In the genomic region with DNA sequence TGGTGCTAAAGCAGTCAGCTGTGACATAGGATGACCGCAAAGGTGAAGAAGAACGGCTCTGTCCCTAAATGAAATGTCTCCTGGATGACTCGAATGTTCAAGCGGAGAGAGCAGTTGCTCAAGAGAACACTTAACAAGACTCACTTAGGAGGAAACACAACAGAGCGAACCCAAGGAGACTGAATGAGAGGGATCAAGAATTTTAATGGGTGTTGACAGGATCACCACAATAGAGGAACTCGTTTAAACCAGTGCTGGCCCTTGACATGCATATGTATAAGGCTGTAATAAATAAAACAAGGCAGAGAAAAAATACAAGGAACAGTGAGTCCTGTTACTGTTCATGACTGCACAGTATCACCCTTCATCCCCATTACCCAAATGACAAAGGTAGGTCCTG, we compare ENCODE assay signal across 15 mouse cellular contexts.
DNase-seq lines count a peak whose midpoint lies in the region; ATAC-seq and TF ChIP-seq lines count a peak whose summit lies in the region.
"Had no signal": no experiment of that assay in that cellular context is flagged by ENCODE, and none has a peak within 500 bp of the region (broad histone marks: within the 10 kb centered on the region; RNA-seq: fewer than 3 reads in every experiment).

No protein-coding gene starts in this region.

- H3K4me1 ChIP-seq in hindbrain, embryonic 11.5 days (replicated peaks; ENCODE audit: control insufficient read depth, insufficient read depth, low read length), result 0 out of 2 replicates have a peak, but pooled peaks cover 6% of the 10 kb centered on the region
- 0 out of 2 replicates have a peak, but pooled peaks cover 15% of the 10 kb centered on the region for H3K4me1 ChIP-seq in hindbrain, embryonic 14.5 days (replicated peaks; ENCODE audit: control insufficient read depth, insufficient read depth, low read length)
- H3K4me1 ChIP-seq in forebrain, embryonic 11.5 days (replicated peaks; ENCODE audit: control insufficient read depth, insufficient read depth, low read length), result peaks cover 19% of the 10 kb centered on the region

- no peak overlapping the region for H3K4me2 ChIP-seq in hindbrain, embryonic 11.5 days (replicated peaks; ENCODE audit: low read depth, low read length)
- no peak overlapping the region for H3K4me2 ChIP-seq in hindbrain, embryonic 14.5 days (replicated peaks)
- no peak overlapping the region for H3K4me2 ChIP-seq in forebrain, embryonic 11.5 days (ENCODE audit: low read depth, low read length, severe bottlenecking)
- H3K4me2 ChIP-seq: liver, embryonic 11.5 days had no signal

- no peak overlapping the region for H3K27ac ChIP-seq in hindbrain, embryonic 11.5 days (ENCODE audit: low read depth, low read length)
- no peak overlapping the region for H3K27ac ChIP-seq in hindbrain, embryonic 14.5 days
- peak overlapping the region; percentile 10; the same call in 1 of the 2 replicates for H3K27ac ChIP-seq in left cerebral cortex, adult 2 months
- peak overlapping the region; percentile 48; the same call in 1 of the 2 replicates for H3K27ac ChIP-seq in forebrain, embryonic 11.5 days (ENCODE audit: low read depth, low read length)
- H3K27ac ChIP-seq: embryonic facial prominence, embryonic 10.5 days had no signal

- no peak for TF ChIP-seq CTCF in left cerebral cortex, adult 2 months (IDR thresholded peaks at IDR 0.05)

- ATAC-seq in hindbrain, embryonic 11.5 days (ENCODE audit: low FRiP score), result peak; percentile 29; the same call in 1 of the 2 replicates
- no peak for ATAC-seq in hindbrain, embryonic 14.5 days (ENCODE audit: low FRiP score)
- ATAC-seq in forebrain, embryonic 11.5 days (replicated peaks; ENCODE audit: low FRiP score), result peak; percentile 64; the same call in 1 of the 2 replicates
- ATAC-seq in erythroblast, adult 5-6 weeks (replicated peaks; ENCODE audit: low FRiP score, poor library complexity, severe bottlenecking), result no peak

- no peaks in the 10 kb centered on the region for H3K36me3 ChIP-seq in hindbrain, embryonic 11.5 days (ENCODE audit: control insufficient read depth, insufficient read depth, low read length)
- H3K36me3 ChIP-seq in hindbrain, embryonic 14.5 days (replicated peaks; ENCODE audit: control insufficient read depth, insufficient read depth), result no peaks in the 10 kb centered on the region
- H3K36me3 ChIP-seq in forebrain, embryonic 11.5 days (ENCODE audit: control insufficient read depth, insufficient read depth, low read length), result no peaks in the 10 kb centered on the region
- H3K36me3 ChIP-seq: embryonic facial prominence, embryonic 10.5 days had no signal

- no peaks in the 10 kb centered on the region for H3K9me3 ChIP-seq in hindbrain, embryonic 11.5 days (ENCODE audit: control insufficient read depth, low read length)
- H3K9me3 ChIP-seq in hindbrain, embryonic 14.5 days (ENCODE audit: control insufficient read depth, low read length), result no peaks in the 10 kb centered on the region
- no peaks in the 10 kb centered on the region for H3K9me3 ChIP-seq in forebrain, embryonic 11.5 days (ENCODE audit: control insufficient read depth, low read length)
- H3K9me3 ChIP-seq: embryonic facial prominence, embryonic 10.5 days had no signal

- 53% methylated on average over 6 of the region's 6 CpGs for WGBS in hindbrain, embryonic 11.5 days
- WGBS in hindbrain, embryonic 14.5 days, result 38% methylated on average over 6 of the region's 6 CpGs
- 55% methylated on average over 6 of the region's 6 CpGs for WGBS in forebrain, embryonic 11.5 days

- intact Hi-C loops in left cerebral cortex, adult 2 months (cut with DNase I), result loop anchor here (5.0 kb wide), 1 partner anchor 136 kb away; a partner anchor contains a TSS

- H3K27me3 ChIP-seq in hindbrain, embryonic 11.5 days (ENCODE audit: control insufficient read depth, insufficient read depth, low read length), result no peaks in the 10 kb centered on the region
- no peaks in the 10 kb centered on the region for H3K27me3 ChIP-seq in hindbrain, embryonic 14.5 days (ENCODE audit: control insufficient read depth, insufficient read depth, low read length)
- H3K27me3 ChIP-seq in forebrain, embryonic 11.5 days (ENCODE audit: control insufficient read depth, insufficient read depth, low read length), result no peaks in the 10 kb centered on the region

- no peak overlapping the region for H3K9ac ChIP-seq in hindbrain, embryonic 11.5 days (ENCODE audit: low read depth, low read length)
- H3K9ac ChIP-seq in hindbrain, embryonic 14.5 days, result no peak overlapping the region
- no peak overlapping the region for H3K9ac ChIP-seq in forebrain, embryonic 11.5 days (ENCODE audit: low read length)

- DNase-seq in hindbrain, embryonic 11.5 days (ENCODE audit: low spot score), result no peak
- DNase-seq in hindbrain, embryonic 14.5 days (ENCODE audit: low spot score), result no peak
- DNase-seq in left cerebral cortex, adult 2 months (ENCODE audit: extremely low spot score in 1 of 2, low spot score in 2 of 2), result no peak
- DNase-seq in left cerebral cortex, adult 18-20 months (ENCODE audit: low spot score in 2 of 2), result no peak
- no peak for DNase-seq in forebrain, embryonic 11.5 days (ENCODE audit: low spot score)
- peak; percentile 41 for DNase-seq in mesoderm, embryonic 11.5 days (ENCODE audit: low read depth, low spot score)
- DNase-seq in adrenal gland, postnatal 10 days, result no peak
- DNase-seq: cerebellum, adult 8-10 months; heart, adult 18-20 months; heart, postnatal 10 days; right cerebral cortex, postnatal 14 days; thymus, postnatal 14 days had no signal

- no peak overlapping the region for H3K4me3 ChIP-seq in hindbrain, embryonic 11.5 days (ENCODE audit: low read depth, low read length)
- H3K4me3 ChIP-seq in hindbrain, embryonic 14.5 days (replicated peaks; ENCODE audit: low read length), result no peak overlapping the region
- no peak overlapping the region for H3K4me3 ChIP-seq in left cerebral cortex, adult 2 months
- no peak overlapping the region for H3K4me3 ChIP-seq in forebrain, embryonic 11.5 days (ENCODE audit: low read depth, low read length)
- H3K4me3 ChIP-seq: embryonic facial prominence, embryonic 10.5 days had no signal

Comparison
In these comparisons a context has a peak if more than half of its experiments do, and no peak if none do; other contexts are left out.
1. ATAC-seq: peak in hindbrain, embryonic 11.5 days (single experiment) and forebrain, embryonic 11.5 days (single experiment); none in hindbrain, embryonic 14.5 days (single experiment) and erythroblast, adult 5-6 weeks (single experiment).
2. H3K27ac ChIP-seq: peak in left cerebral cortex, adult 2 months (single experiment) and forebrain, embryonic 11.5 days (single experiment); none in hindbrain, embryonic 11.5 days (single experiment) and hindbrain, embryonic 14.5 days (single experiment).